Mouse (Mus musculus): ENCODE results near the gene Tmem184c. TPM values are rescaled to one million over a fixed set of nuclear protein-coding genes. Genes with fewer than 3 reads are reported as not detected.

Gene Tmem184c
- 56.8 and 59.7 TPM in 2 replicates for total RNA-seq (2012; rRNA removed)

GRCm38 (mm10) chr8:77610374-77610969, at the start of gene Tmem184c:
Gene Tmem184c, minus strand, starts transcription at chr8:77610698.
- in situ Hi-C loops (cut with MboI; ENCODE audit: low sequenced_read_pairs in 2 of 2, unreplicated experiment in 2 of 2): no loop called here
- no peak within 1 kb of the TSS for H3K27ac ChIP-seq (ENCODE audit: insufficient read depth, low read depth, low read length, poor library complexity, severe bottlenecking)

GRCm38 (mm10) chr8:77659534-77660080, 49.1 kb upstream of the Tmem184c start:
- Histone ChIP-seq H3K9ac (ENCODE audit: insufficient read depth, low read depth, low read length, poor library complexity, severe bottlenecking) (no peak overlapping the region), H3K27ac (ENCODE audit: insufficient read depth, low read depth, low read length, poor library complexity, severe bottlenecking) (no peak overlapping the region), H3K9me3 (ENCODE audit: control insufficient read depth, insufficient read depth, low read depth, low read length) (no peaks in the 10 kb centered on the region), H3K36me3 (ENCODE audit: control insufficient read depth, insufficient read depth, low read length, poor library complexity, severe bottlenecking) (no peaks in the 10 kb centered on the region), H3K4me1 (ENCODE audit: control insufficient read depth in 2 of 2, insufficient read depth in 2 of 2, low read length in 2 of 2, poor library complexity in 1 of 2) (no peaks in the 10 kb centered on the region), H3K4me3 (ENCODE audit: insufficient read depth in 1 of 2, low read depth in 1 of 2, low read length in 2 of 2, poor library complexity in 1 of 2, severe bottlenecking in 1 of 2) (no peak overlapping the region)
- DNase-seq (ENCODE audit: low read depth, low spot score): no peak
- in situ Hi-C loops (cut with MboI; ENCODE audit: low sequenced_read_pairs in 2 of 2, unreplicated experiment in 2 of 2): no loop called here
- no peak for TF ChIP-seq HCFC1 (IDR thresholded peaks at IDR 0.05; ENCODE audit: borderline replicate concordance, insufficient read depth, low read length)
- no peak for TF ChIP-seq CHD2 (IDR thresholded peaks at IDR 0.05; ENCODE audit: low read depth, low read length)
- TF ChIP-seq ZNF384 (IDR thresholded peaks at IDR 0.05; ENCODE audit: low read depth, low read length): no peak
- no peak for TF ChIP-seq ZC3H11A (IDR thresholded peaks at IDR 0.05; ENCODE audit: borderline replicate concordance, low read depth, low read length)
- TF ChIP-seq MAFK (IDR thresholded peaks at IDR 0.05; ENCODE audit: insufficient read depth, low read depth, low read length): no peak

More at GRCm38 (mm10) chr8:77610374-77610969, at the start of gene Tmem184c:
- DNase-seq (ENCODE audit: low read depth, low spot score): peak; percentile 98
- Histone ChIP-seq H3K36me3 (ENCODE audit: control insufficient read depth, insufficient read depth, low read length, poor library complexity, severe bottlenecking) (peaks cover 3% of the 10 kb centered on the region; the same call in 1 of the 2 replicates), H3K9ac (ENCODE audit: insufficient read depth, low read depth, low read length, poor library complexity, severe bottlenecking) (peak within 1 kb of the TSS; percentile 84), H3K9me3 (ENCODE audit: control insufficient read depth, insufficient read depth, low read depth, low read length) (no peaks in the 10 kb centered on the region), H3K4me1 (ENCODE audit: control insufficient read depth in 2 of 2, insufficient read depth in 2 of 2, low read length in 2 of 2, poor library complexity in 1 of 2) (no peaks in the 10 kb centered on the region; a peak in 2 of 4 replicates), H3K4me3 (ENCODE audit: insufficient read depth in 1 of 2, low read depth in 1 of 2, low read length in 2 of 2, poor library complexity in 1 of 2, severe bottlenecking in 1 of 2) (peak within 1 kb of the TSS; percentile 78 to 94)
- TF ChIP-seq MAFK (IDR thresholded peaks at IDR 0.05; ENCODE audit: insufficient read depth, low read depth, low read length) (no peak), CHD2 (IDR thresholded peaks at IDR 0.05; ENCODE audit: low read depth, low read length) (0 out of 2 replicates have a peak, but pooled peaks have one; percentile 46), HCFC1 (IDR thresholded peaks at IDR 0.05; ENCODE audit: borderline replicate concordance, insufficient read depth, low read length) (no peak), ZNF384 (IDR thresholded peaks at IDR 0.05; ENCODE audit: low read depth, low read length) (no peak)

GRCm38 (mm10) chr8:77658356-77658755, 47.9 kb upstream of the Tmem184c start:
- no peak for DNase-seq (ENCODE audit: low read depth, low spot score)
- in situ Hi-C loops (cut with MboI; ENCODE audit: low sequenced_read_pairs in 2 of 2, unreplicated experiment in 2 of 2): no loop called here
- no peak overlapping the region for H3K27ac ChIP-seq (ENCODE audit: insufficient read depth, low read depth, low read length, poor library complexity, severe bottlenecking)

GRCm38 (mm10) chr8:77650646-77651190, 40.2 kb upstream of the Tmem184c start:
- in situ Hi-C loops (cut with MboI; ENCODE audit: low sequenced_read_pairs in 2 of 2, unreplicated experiment in 2 of 2): no loop called here
- no peak overlapping the region for H3K4me3 ChIP-seq (ENCODE audit: insufficient read depth in 1 of 2, low read depth in 1 of 2, low read length in 2 of 2, poor library complexity in 1 of 2, severe bottlenecking in 1 of 2)
- no peaks in the 10 kb centered on the region for H3K4me1 ChIP-seq (ENCODE audit: control insufficient read depth in 2 of 2, insufficient read depth in 2 of 2, low read length in 2 of 2, poor library complexity in 1 of 2)
- no peak overlapping the region for H3K9ac ChIP-seq (ENCODE audit: insufficient read depth, low read depth, low read length, poor library complexity, severe bottlenecking)
- TF ChIP-seq ZNF384 (IDR thresholded peaks at IDR 0.05; ENCODE audit: low read depth, low read length) (no peak), MAFK (IDR thresholded peaks at IDR 0.05; ENCODE audit: insufficient read depth, low read depth, low read length) (no peak), ZC3H11A (IDR thresholded peaks at IDR 0.05; ENCODE audit: borderline replicate concordance, low read depth, low read length) (no peak), HCFC1 (IDR thresholded peaks at IDR 0.05; ENCODE audit: borderline replicate concordance, insufficient read depth, low read length) (no peak), CHD2 (IDR thresholded peaks at IDR 0.05; ENCODE audit: low read depth, low read length) (no peak)
- H3K9me3 ChIP-seq (ENCODE audit: control insufficient read depth, insufficient read depth, low read depth, low read length): no peaks in the 10 kb centered on the region
- no peak overlapping the region for H3K27ac ChIP-seq (ENCODE audit: insufficient read depth, low read depth, low read length, poor library complexity, severe bottlenecking)
- no peaks in the 10 kb centered on the region for H3K36me3 ChIP-seq (ENCODE audit: control insufficient read depth, insufficient read depth, low read length, poor library complexity, severe bottlenecking)
- DNase-seq (ENCODE audit: low read depth, low spot score): no peak

More at GRCm38 (mm10) chr8:77658356-77658755, 47.9 kb upstream of the Tmem184c start:
- no peaks in the 10 kb centered on the region for H3K9me3 ChIP-seq (ENCODE audit: control insufficient read depth, insufficient read depth, low read depth, low read length)
- H3K9ac ChIP-seq (ENCODE audit: insufficient read depth, low read depth, low read length, poor library complexity, severe bottlenecking): no peak overlapping the region
- TF ChIP-seq MAFK (IDR thresholded peaks at IDR 0.05; ENCODE audit: insufficient read depth, low read depth, low read length) (no peak), ZNF384 (IDR thresholded peaks at IDR 0.05; ENCODE audit: low read depth, low read length) (no peak), ZC3H11A (IDR thresholded peaks at IDR 0.05; ENCODE audit: borderline replicate concordance, low read depth, low read length) (no peak), HCFC1 (IDR thresholded peaks at IDR 0.05; ENCODE audit: borderline replicate concordance, insufficient read depth, low read length) (no peak), CHD2 (IDR thresholded peaks at IDR 0.05; ENCODE audit: low read depth, low read length) (no peak)
- H3K4me1 ChIP-seq (ENCODE audit: control insufficient read depth in 2 of 2, insufficient read depth in 2 of 2, low read length in 2 of 2, poor library complexity in 1 of 2): no peaks in the 10 kb centered on the region
- no peaks in the 10 kb centered on the region for H3K36me3 ChIP-seq (ENCODE audit: control insufficient read depth, insufficient read depth, low read length, poor library complexity, severe bottlenecking)
- no peak overlapping the region for H3K4me3 ChIP-seq (ENCODE audit: insufficient read depth in 1 of 2, low read depth in 1 of 2, low read length in 2 of 2, poor library complexity in 1 of 2, severe bottlenecking in 1 of 2)

All from ES-E14 (cell line).